Mouse (Mus musculus) spleen, adult 12 weeks (tissue): ENCODE measurements around the gene Eepd1.

Experiments used
- DNase-seq: peaks from one replicate; pipeline ENCODE4 v3.0.0; 2022; ENCODE audit warnings: low spot score

The Eepd1 gene

GRCm38 (mm10) chr9:25535487-25535886 lies 54.1 kb downstream of the Eepd1 start:
- DNase-seq, result no peak

- no peak for DNase-seq
Measured at GRCm38 (mm10) chr9:25539461-25539860, 58.1 kb downstream of the Eepd1 start.

- no peak for DNase-seq
Measured at GRCm38 (mm10) chr9:25541355-25541754, 60.0 kb downstream of the Eepd1 start.

- DNase-seq, result no peak
Measured at GRCm38 (mm10) chr9:25545212-25545611, 63.9 kb downstream of the Eepd1 start.

- no peak for DNase-seq
Measured at GRCm38 (mm10) chr9:25549130-25550060, 68.0 kb downstream of the Eepd1 start.

GRCm38 (mm10) chr9:25550196-25550595 lies 68.8 kb downstream of the Eepd1 start:
- no peak for DNase-seq

GRCm38 (mm10) chr9:25552532-25552931 lies 71.2 kb downstream of the Eepd1 start:
- DNase-seq, result no peak

- no peak for DNase-seq
Measured at GRCm38 (mm10) chr9:25554246-25554803, 73.0 kb downstream of the Eepd1 start.

GRCm38 (mm10) chr9:25555261-25555660 lies 73.9 kb downstream of the Eepd1 start:
- no peak for DNase-seq

- DNase-seq, result no peak
Measured at GRCm38 (mm10) chr9:25556008-25556407, 74.7 kb downstream of the Eepd1 start.

- no peak for DNase-seq
Measured at GRCm38 (mm10) chr9:25557378-25557777, 76.0 kb downstream of the Eepd1 start.

- no peak for DNase-seq
Measured at GRCm38 (mm10) chr9:25558834-25559233, 77.5 kb downstream of the Eepd1 start.

GRCm38 (mm10) chr9:25560016-25560758 lies 78.8 kb downstream of the Eepd1 start:
- DNase-seq, result no peak

- no peak for DNase-seq
Measured at GRCm38 (mm10) chr9:25561143-25561542, 79.8 kb downstream of the Eepd1 start.

- DNase-seq, result no peak
Measured at GRCm38 (mm10) chr9:25563806-25564205, 82.5 kb downstream of the Eepd1 start.

GRCm38 (mm10) chr9:25567071-25567470 lies 85.7 kb downstream of the Eepd1 start:
- DNase-seq, result no peak

- DNase-seq, result no peak
Measured at GRCm38 (mm10) chr9:25568783-25569182, 87.4 kb downstream of the Eepd1 start.

GRCm38 (mm10) chr9:25570011-25570410 lies 88.7 kb downstream of the Eepd1 start:
- no peak for DNase-seq

GRCm38 (mm10) chr9:25570436-25570835 lies 89.1 kb downstream of the Eepd1 start:
- DNase-seq, result no peak

- no peak for DNase-seq
Measured at GRCm38 (mm10) chr9:25571381-25571780, 90.0 kb downstream of the Eepd1 start.

GRCm38 (mm10) chr9:25573753-25574152 lies 92.4 kb downstream of the Eepd1 start:
- DNase-seq, result no peak

GRCm38 (mm10) chr9:25574186-25574585 lies 92.8 kb downstream of the Eepd1 start:
- no peak for DNase-seq
